Mouse (Mus musculus) megakaryocyte, embryonic 14.5 days (primary cell): ENCODE measurements around the gene Sat2. TPM values are rescaled to one million over a fixed set of nuclear protein-coding genes. Genes with fewer than 3 reads are reported as not detected.

ENCODE experiments used
- H3K27me3 ChIP-seq: replicated peaks from 2 replicates; pipeline ENCODE3; 2012; ENCODE audit warnings: inconsistent platforms
- H3K36me3 ChIP-seq: replicated peaks from 2 replicates; pipeline ENCODE3; 2012; ENCODE audit warnings: low read length, inconsistent platforms, mixed read lengths
- H3K4me1 ChIP-seq: 2 replicates; pipeline ENCODE4 v1.6.1; 2012; ENCODE audit warnings: inconsistent platforms
- H3K4me3 ChIP-seq: replicated peaks from 2 replicates; pipeline ENCODE3; 2012; ENCODE audit warnings: moderate library complexity, mild to moderate bottlenecking, inconsistent platforms
- H3K9me3 ChIP-seq: 2 replicates; pipeline ENCODE4 v1.6.1; 2012; ENCODE audit warnings: inconsistent platforms
- FLI1 ChIP-seq: IDR thresholded peaks from 2 replicates; pipeline ENCODE4 v1.6.1; 2012; ENCODE audit warnings: low read length, inconsistent platforms, mixed read lengths
- GATA1 ChIP-seq: IDR thresholded peaks from 3 replicates; pipeline ENCODE4 v1.6.1; 2012; ENCODE audit warnings: mixed read lengths, low read length, inconsistent platforms, borderline replicate concordance
- polyA plus RNA-seq: library from polyadenylated mRNA; stranded (reverse); fragments of >175 nt; gene quantifications from 2 replicates; pipeline ENCODE4 v1.2.3, GENCODE M21; 2012; ENCODE audit warnings: low replicate concordance; ENCODE audit not compliant: insufficient read depth

The Sat2 gene
- polyA plus RNA-seq, 1 experiment = not detected

DNA sequence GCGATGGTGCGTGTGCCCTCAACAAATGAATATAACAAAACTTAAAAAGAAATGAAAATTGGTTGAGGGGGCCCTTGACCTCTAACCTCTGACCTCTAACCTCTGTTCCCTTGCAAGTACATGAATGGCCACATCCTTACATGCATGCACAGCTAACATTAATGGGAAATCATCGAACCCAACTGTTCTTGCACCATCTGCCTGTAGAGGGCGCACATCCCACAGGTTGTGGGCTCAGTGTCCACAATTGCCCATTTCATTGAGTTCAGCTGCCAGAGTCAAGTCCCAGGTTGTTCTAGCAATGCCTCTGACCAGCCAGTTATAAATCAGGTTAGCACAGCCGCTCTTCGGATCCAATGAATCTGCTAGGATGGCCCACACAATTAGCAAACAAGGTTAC, 6.5 kb downstream of the Sat2 start:
- H3K27me3 ChIP-seq = no peaks in the 10 kb centered on the region
- peak overlapping the region; percentile 70 for H3K4me3 ChIP-seq
- no peak for TF ChIP-seq FLI1
- no peak for TF ChIP-seq GATA1
- H3K9me3 ChIP-seq = no peaks in the 10 kb centered on the region
- H3K4me1 ChIP-seq = peaks cover 21% of the 10 kb centered on the region
- no peaks in the 10 kb centered on the region for H3K36me3 ChIP-seq

- TF ChIP-seq GATA1 = no peak
- TF ChIP-seq FLI1 = no peak
- Histone ChIP-seq H3K4me1 (peaks cover 33% of the 10 kb centered on the region), H3K27me3 (no peaks in the 10 kb centered on the region), H3K36me3 (no peaks in the 10 kb centered on the region), H3K9me3 (no peaks in the 10 kb centered on the region), H3K4me3 (no peak overlapping the region)
Observed at GRCm38 (mm10) chr11:69629802-69630201, 8.0 kb downstream of the Sat2 start.

DNA sequence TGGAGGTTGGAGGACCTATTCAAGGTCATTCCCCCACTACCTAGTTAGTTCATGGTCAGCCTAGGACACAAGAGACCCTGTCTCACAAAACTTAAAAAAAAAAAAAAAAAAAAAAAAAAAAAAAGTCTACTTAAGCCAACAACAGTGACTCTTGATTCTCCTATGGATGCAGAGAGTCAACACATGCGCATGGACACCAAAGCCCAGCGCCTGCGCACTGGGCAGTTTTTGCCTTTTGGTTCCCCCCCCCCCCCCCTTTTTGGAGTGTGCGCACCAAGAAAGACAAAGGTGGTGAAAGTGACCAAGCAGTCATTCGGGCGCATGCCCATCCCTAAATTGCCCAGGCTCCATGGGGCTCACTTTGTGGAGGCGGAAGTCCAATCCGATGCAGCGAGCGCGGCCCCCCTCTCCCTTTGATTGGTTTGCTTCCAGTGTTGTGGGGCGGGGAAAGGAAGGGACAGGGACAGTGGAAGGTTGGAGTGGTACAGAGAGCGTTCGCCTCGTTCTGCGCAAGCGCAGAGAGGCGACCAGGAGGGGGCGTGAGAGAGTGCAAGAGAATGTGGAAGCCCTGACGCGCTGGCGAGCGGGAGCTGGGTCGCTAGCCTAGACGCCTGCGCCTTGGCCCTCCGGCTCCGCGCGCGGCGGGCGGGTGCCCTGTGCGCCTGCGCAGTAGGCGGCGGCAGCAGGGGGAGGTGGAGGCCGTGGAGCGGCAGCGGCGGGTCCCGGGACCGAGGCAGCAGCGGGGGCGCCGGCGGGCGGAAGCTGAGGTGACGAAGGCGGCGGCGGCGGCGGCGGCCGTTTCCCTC, 10.7 kb downstream of the Sat2 start, which contains the start of gene Fxr2:
Fxr2 (plus strand) TSS at position 707 of the 806 bp plus-strand sequence.
- peak within 1 kb of the TSS; percentile 97 for H3K4me3 ChIP-seq
- no peaks in the 10 kb centered on the region for H3K9me3 ChIP-seq
- no peak for TF ChIP-seq GATA1
- no peak for TF ChIP-seq FLI1
- peaks cover 16% of the 10 kb centered on the region for H3K36me3 ChIP-seq
- no peaks in the 10 kb centered on the region for H3K27me3 ChIP-seq
- peaks cover 52% of the 10 kb centered on the region for H3K4me1 ChIP-seq

DNA sequence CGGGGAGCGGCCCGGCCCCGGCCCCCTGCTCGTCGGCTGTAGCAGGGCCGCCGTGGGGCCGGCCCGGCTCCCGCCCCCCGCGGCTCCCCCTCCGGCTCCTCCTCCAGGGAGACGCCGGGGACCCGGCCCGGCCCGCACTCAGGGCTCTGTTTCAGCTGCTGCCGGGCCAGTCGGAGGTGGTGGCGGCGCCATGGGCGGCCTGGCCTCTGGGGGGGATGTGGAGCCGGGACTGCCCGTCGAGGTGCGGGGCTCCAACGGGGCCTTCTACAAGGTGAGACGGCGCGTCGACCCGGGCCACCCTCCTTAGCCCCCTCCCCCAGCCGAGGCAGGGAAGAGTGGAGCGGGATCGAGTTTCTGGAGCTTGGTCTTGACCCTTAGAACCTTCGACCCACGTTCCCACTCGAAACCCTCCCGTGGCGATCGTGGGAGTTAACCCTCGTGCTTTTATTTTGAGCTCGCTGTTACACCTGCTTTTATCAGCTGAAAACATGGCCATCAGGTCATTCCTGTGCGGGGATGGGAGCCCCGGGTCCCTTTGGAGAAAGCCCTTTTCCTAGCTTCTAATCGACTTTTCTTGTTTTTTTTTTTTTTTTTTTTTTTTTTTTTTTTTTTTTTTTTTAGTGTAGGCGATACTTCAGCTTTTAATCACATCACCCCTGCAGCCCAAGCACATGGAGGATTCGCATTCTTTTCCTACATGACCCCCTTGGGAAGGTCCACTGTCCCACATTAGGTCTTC, 11.5 kb downstream of the Sat2 start:
- peak overlapping the region; percentile 97 for H3K4me3 ChIP-seq
- peaks cover 21% of the 10 kb centered on the region for H3K36me3 ChIP-seq
- TF ChIP-seq GATA1 (no peak), FLI1 (no peak)
- no peaks in the 10 kb centered on the region for H3K9me3 ChIP-seq
- H3K27me3 ChIP-seq = no peaks in the 10 kb centered on the region
- peaks cover 51% of the 10 kb centered on the region for H3K4me1 ChIP-seq

GRCm38 (mm10) chr11:69635471-69635870, 13.6 kb downstream of the Sat2 start:
- H3K36me3 ChIP-seq = peaks cover 39% of the 10 kb centered on the region
- H3K27me3 ChIP-seq = no peaks in the 10 kb centered on the region
- peaks cover 44% of the 10 kb centered on the region for H3K4me1 ChIP-seq
- no peak overlapping the region for H3K4me3 ChIP-seq
- H3K9me3 ChIP-seq = no peaks in the 10 kb centered on the region
- no peak for TF ChIP-seq FLI1
- TF ChIP-seq GATA1 = no peak

DNA sequence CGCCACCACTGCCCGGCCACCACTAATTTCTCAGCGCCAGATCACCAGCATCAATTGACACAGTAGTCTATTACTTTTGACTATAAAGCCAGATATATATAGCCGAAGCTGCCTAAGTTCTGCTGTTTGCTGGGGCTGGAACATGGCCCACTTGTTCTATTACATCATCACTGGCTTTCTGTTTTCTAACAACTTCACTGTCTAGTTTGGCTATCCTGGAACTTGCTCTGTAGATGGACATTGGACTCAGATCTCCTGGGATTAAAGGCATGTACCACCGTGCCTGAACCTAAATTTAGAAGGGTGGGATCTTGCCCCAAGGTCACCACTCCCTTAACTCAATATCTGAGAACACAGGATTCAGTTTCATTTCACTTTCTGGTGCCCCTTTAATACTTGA, 24.0 kb downstream of the Sat2 start:
- TF ChIP-seq FLI1 (no peak), GATA1 (no peak)
- Histone ChIP-seq H3K36me3 (peaks cover 94% of the 10 kb centered on the region), H3K9me3 (no peaks in the 10 kb centered on the region), H3K4me3 (no peak overlapping the region), H3K4me1 (no peaks in the 10 kb centered on the region), H3K27me3 (no peaks in the 10 kb centered on the region)

DNA sequence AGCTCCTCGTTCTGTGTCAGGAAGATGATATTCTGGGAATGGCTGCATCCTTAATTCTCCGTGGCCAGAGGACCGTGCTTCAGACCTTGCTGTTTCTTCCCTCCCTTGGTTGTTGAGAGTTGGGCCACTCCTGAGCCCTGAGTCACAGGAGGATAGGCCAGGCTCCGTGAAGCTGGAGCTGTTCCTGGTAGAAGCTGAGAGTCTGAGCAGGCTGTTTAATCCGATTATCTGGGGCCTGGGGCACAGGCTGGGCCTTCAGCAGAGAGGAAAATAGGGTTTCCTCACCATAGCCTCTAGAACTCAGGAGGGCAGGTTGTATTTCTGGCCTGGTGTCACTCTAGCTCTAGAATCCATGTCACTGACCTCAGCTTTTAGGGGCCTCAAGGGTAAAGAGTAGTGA, 31.6 kb downstream of the Sat2 start:
- H3K9me3 ChIP-seq = no peaks in the 10 kb centered on the region
- H3K27me3 ChIP-seq = no peaks in the 10 kb centered on the region
- H3K4me3 ChIP-seq = no peak overlapping the region
- H3K36me3 ChIP-seq = peaks cover 98% of the 10 kb centered on the region
- TF ChIP-seq GATA1 (no peak), FLI1 (no peak)
- peaks cover 38% of the 10 kb centered on the region for H3K4me1 ChIP-seq

DNA sequence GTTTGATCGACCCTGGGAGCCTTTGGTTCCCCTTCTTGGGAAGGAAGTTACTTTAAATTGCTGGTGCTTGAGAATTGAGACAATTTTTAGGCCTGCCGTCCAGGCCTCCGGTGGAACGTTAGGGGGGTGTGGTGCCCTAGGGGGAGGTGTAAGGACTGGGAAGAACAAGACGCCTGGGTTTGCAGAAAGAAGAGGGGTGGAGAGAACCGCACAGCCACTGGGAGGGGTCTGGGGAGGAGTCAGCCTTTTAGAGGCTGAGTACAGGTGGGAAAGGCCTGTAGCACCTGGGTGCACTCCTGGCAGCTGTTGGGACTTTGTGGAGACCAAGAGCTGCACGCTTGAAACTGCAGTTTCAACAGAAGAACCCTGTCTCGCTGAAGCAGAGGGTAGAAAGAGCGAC, 32.9 kb downstream of the Sat2 start:
- no peak overlapping the region for H3K4me3 ChIP-seq
- H3K27me3 ChIP-seq = no peaks in the 10 kb centered on the region
- H3K9me3 ChIP-seq = no peaks in the 10 kb centered on the region
- no peak for TF ChIP-seq FLI1
- no peak for TF ChIP-seq GATA1
- peaks cover 94% of the 10 kb centered on the region for H3K36me3 ChIP-seq
- peaks cover 49% of the 10 kb centered on the region for H3K4me1 ChIP-seq

DNA sequence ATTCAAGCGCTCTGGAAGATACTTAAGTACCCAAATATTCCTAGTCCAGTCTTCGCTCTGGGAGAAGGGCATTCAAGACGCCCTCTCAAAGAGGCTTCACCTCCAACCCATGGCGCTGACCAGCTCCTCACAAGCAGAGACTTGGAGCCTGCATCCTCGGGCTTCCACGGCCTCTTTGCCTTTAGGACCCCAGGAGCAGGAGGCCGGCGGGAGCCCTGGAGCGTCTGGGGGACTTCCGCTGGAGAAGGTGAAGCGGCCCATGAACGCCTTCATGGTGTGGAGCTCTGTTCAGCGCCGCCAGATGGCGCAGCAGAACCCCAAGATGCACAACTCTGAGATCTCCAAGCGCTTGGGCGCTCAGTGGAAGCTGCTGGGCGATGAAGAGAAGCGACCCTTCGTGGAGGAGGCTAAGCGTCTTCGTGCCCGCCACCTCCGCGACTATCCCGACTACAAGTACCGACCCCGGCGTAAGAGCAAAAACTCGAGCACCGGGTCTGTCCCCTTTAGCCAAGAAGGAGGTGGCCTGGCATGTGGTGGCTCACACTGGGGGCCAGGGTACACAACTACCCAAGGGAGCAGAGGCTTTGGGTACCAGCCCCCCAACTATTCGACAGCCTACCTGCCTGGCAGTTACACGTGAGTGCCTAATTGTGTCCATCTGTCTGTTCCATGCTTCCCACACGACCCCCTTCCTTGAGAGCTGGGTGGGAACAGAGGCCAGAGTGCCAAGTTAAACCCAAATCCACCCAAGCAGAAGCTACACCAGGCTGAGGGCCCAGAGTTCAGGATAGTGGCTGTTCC, 33.6 kb downstream of the Sat2 start, which contains the start of gene Sox15:
Sox15 (plus strand) TSS at position 51 of the 801 bp plus-strand sequence.
- no peak within 1 kb of the TSS for H3K4me3 ChIP-seq
- peaks cover 93% of the 10 kb centered on the region for H3K36me3 ChIP-seq
- H3K27me3 ChIP-seq = no peaks in the 10 kb centered on the region
- TF ChIP-seq FLI1 = no peak
- no peak for TF ChIP-seq GATA1
- peaks cover 56% of the 10 kb centered on the region for H3K4me1 ChIP-seq
- no peaks in the 10 kb centered on the region for H3K9me3 ChIP-seq
